Comparison of ENCODE assay signal across 12 mouse cellular contexts in the genomic region with DNA sequence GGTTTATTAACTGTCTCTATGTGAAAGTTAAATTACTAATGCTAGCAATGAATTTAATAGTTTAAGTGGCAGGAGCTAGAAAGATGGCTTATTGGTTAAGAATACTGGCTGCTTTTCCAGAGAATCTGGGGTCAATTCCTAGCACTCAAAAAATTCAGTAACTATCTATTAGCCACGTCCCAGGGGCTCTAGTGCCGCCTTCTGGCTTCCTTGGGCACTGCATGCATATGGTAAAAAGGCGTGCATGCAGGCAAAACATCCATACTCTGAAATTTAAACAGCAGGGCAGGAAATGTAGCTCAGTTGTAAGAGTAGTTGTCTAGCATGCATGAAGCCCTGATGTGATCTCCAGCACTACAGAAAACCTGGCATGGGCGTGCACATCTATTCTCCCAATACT. TPM values are rescaled to one million over a fixed set of nuclear protein-coding genes. Genes with fewer than 3 reads are reported as not detected.
DNase-seq lines count a peak whose midpoint lies in the region; ATAC-seq and TF ChIP-seq lines count a peak whose summit lies in the region.
"Had no signal": no experiment of that assay in that cellular context is flagged by ENCODE, and none has a peak within 500 bp of the region (broad histone marks: within the 10 kb centered on the region; RNA-seq: fewer than 3 reads in every experiment).

No protein-coding gene starts in this region.

- H3K27ac ChIP-seq in liver, embryonic 12.5 days = no peak overlapping the region
- no peak overlapping the region for H3K27ac ChIP-seq in MEL (ENCODE audit: control insufficient read depth, low read depth, low read length)
- H3K27ac ChIP-seq: embryonic facial prominence, embryonic 10.5 days had no signal

- DNase-seq in liver (peak; percentile 33), MEL (ENCODE audit: low read depth, low spot score) (peak; percentile 61)
- peak; percentile 45 for DNase-seq in CD4-positive helper T cell, adult 2 months (ENCODE audit: low read depth, low spot score)
- DNase-seq in urinary bladder, adult 18-20 months (ENCODE audit: low spot score in 2 of 2) = no peak
- DNase-seq in testis, postnatal 10 days (ENCODE audit: low spot score) = no peak
- DNase-seq: right cerebral cortex, adult 18-20 months had no signal

- no peak overlapping the region for H3K4me2 ChIP-seq in liver, embryonic 12.5 days

- H3K4me1 ChIP-seq in liver, embryonic 12.5 days = peaks cover 6% of the 10 kb centered on the region; the same call in 1 of the 2 replicates
- no peaks in the 10 kb centered on the region for H3K4me1 ChIP-seq in MEL (ENCODE audit: control insufficient read depth in 1 of 2, insufficient read depth in 2 of 2, low read length in 2 of 2)

- H3K4me3 ChIP-seq in liver, embryonic 12.5 days = no peak overlapping the region
- H3K4me3 ChIP-seq in MEL (ENCODE audit: control insufficient read depth in 1 of 2, insufficient read depth in 1 of 2, low read depth in 2 of 2, low read length in 2 of 2) = no peak overlapping the region
- H3K4me3 ChIP-seq: embryonic facial prominence, embryonic 10.5 days had no signal

- no peaks in the 10 kb centered on the region for H3K36me3 ChIP-seq in liver, embryonic 12.5 days
- H3K36me3 ChIP-seq in MEL (ENCODE audit: control insufficient read depth in 1 of 2, insufficient read depth in 2 of 2, low read length in 2 of 2) = no peaks in the 10 kb centered on the region
- H3K36me3 ChIP-seq: embryonic facial prominence, embryonic 10.5 days had no signal

- no peak for ATAC-seq in liver, embryonic 12.5 days
- 0 out of 2 replicates have a peak, but pooled peaks have one; percentile 49 for ATAC-seq in megakaryocyte, adult 5-6 weeks (ENCODE audit: poor library complexity, severe bottlenecking)
- ATAC-seq: forebrain, embryonic 16.5 days had no signal

- WGBS in liver, embryonic 12.5 days (ENCODE audit: insufficient replicate concordance) = 33% methylated on average over 4 of the region's 4 CpGs

- TF ChIP-seq CTCF in MEL (IDR thresholded peaks at IDR 0.05 in 2 of 3, conservative IDR thresholded peaks at IDR 0.05 in 1 of 3; ENCODE audit: control insufficient read depth in 1 of 3, insufficient read depth in 1 of 3, low read depth in 2 of 3, low read length in 3 of 3, poor library complexity in 1 of 3, severe bottlenecking in 1 of 3) = peak; percentile 81 to 90 (median 82)

- H3K27me3 ChIP-seq in liver, embryonic 12.5 days (replicated peaks) = peaks cover 43% of the 10 kb centered on the region
- peaks cover 0 to 8% of the 10 kb centered on the region in 2 experiments; a peak in 3 of 4 replicates for H3K27me3 ChIP-seq in MEL (ENCODE audit: control insufficient read depth in 1 of 2, insufficient read depth in 2 of 2, low read length in 2 of 2)

- H3K9ac ChIP-seq in liver, embryonic 12.5 days = no peak overlapping the region
- no peak overlapping the region for H3K9ac ChIP-seq in MEL (ENCODE audit: control insufficient read depth, low read depth, low read length, poor library complexity, severe bottlenecking)

- no peak for TF ChIP-seq POLR2A in MEL (IDR thresholded peaks at IDR 0.05; ENCODE audit: control insufficient read depth in 1 of 2, insufficient read depth in 1 of 2, low read depth in 1 of 2, low read length in 2 of 2, poor library complexity in 1 of 2)

- TF ChIP-seq EP300 in MEL (IDR thresholded peaks at IDR 0.05; ENCODE audit: low read depth in 1 of 2, low read length in 2 of 2) = no peak

- H3K79me2 ChIP-seq in MEL (ENCODE audit: control insufficient read depth, insufficient read depth, low read length, poor library complexity) = no peaks in the 10 kb centered on the region

- peaks cover 12% of the 10 kb centered on the region; the same call in 1 of the 2 replicates for H3K9me3 ChIP-seq in liver, embryonic 12.5 days (replicated peaks)
- H3K9me3 ChIP-seq in MEL (replicated peaks; ENCODE audit: insufficient read depth, low read length) = no peaks in the 10 kb centered on the region

- peak; percentile 83 for TF ChIP-seq RAD21 in MEL (IDR thresholded peaks at IDR 0.05; ENCODE audit: low read depth, low read length)

TF ChIP-seq in MEL, 35 proteins besides CTCF, POLR2A, EP300 and RAD21:
- TF ChIP-seq MYC (IDR thresholded peaks at IDR 0.05; ENCODE audit: low read depth, low read length) (no peak), ZC3H11A (IDR thresholded peaks at IDR 0.05; ENCODE audit: low read depth, low read length) (peak; percentile 70), SMC3 (IDR thresholded peaks at IDR 0.05; ENCODE audit: low read depth, low read length) (peak; percentile 88), SIN3A (IDR thresholded peaks at IDR 0.05; ENCODE audit: low read length) (no peak), JUND (IDR thresholded peaks at IDR 0.05; ENCODE audit: low read depth, low read length) (no peak), ETS1 (IDR thresholded peaks at IDR 0.05; ENCODE audit: low read depth, low read length) (no peak), ZNF384 (IDR thresholded peaks at IDR 0.05; ENCODE audit: low read depth, low read length) (0 out of 2 replicates have a peak, but pooled peaks have one; percentile 4), MEF2A (IDR thresholded peaks at IDR 0.05; ENCODE audit: extremely low read depth, insufficient replicate concordance, low read depth, low read length, poor library complexity, severe bottlenecking) (no peak), RCOR1 (IDR thresholded peaks at IDR 0.05; ENCODE audit: low read depth, low read length) (no peak)
TF ChIP-seq in MEL: peak in this region for 3.

RNA-seq across cellular contexts. Expression of gene Zfp541, which starts 1.9 kb away (rescaled TPM):
- polyA plus RNA-seq in liver, embryonic 12.5 days (2016; fragmentation: Nextera tagmentation; extraction: Ambion mirVana) = not detected in 2 replicates
- total RNA-seq in MEL (2012; rRNA removed) = not detected in 2 replicates
- under 1 TPM in 1 of 2 experiments, not detected in 1; 0.01 TPM for polyA plus RNA-seq in MEL (2012; ENCODE audit: insufficient read depth in 1 of 2, insufficient read length in 2 of 2, low read depth in 1 of 2, low replicate concordance in 2 of 2, missing spikeins in 1 of 2)
- 0.16 and 0.27 TPM in 2 replicates for total RNA-seq in megakaryocyte, adult 5-6 weeks (2015)
- total RNA-seq in megakaryocyte, adult 5-6 weeks (2017) = 0.53 TPM in 1 of 2 replicates, not detected in the other
- total RNA-seq: heart, adult 8-10 months had no signal
- polyA plus RNA-seq: liver, embryonic 16.5 days had no signal

RNA-seq across cellular contexts. Expression of gene Bicra, which starts 15.8 kb away (rescaled TPM):
- polyA plus RNA-seq in liver, embryonic 12.5 days (2016; fragmentation: Nextera tagmentation; extraction: Ambion mirVana) = 2.9 and 3.3 TPM in 2 replicates
- 0.81 and 1.5 TPM in 2 replicates for total RNA-seq in MEL (2012; rRNA removed)
- polyA plus RNA-seq in MEL (2012; ENCODE audit: insufficient read depth in 1 of 2, insufficient read length in 2 of 2, low read depth in 1 of 2, low replicate concordance in 2 of 2, missing spikeins in 1 of 2) = 10 to 100 TPM in 1 of 2 experiments, not detected in 1; 14.1 TPM
- total RNA-seq in megakaryocyte, adult 5-6 weeks (2015) = 19.5 and 28.6 TPM in 2 replicates
- 1.9 and 2.8 TPM in 2 replicates for total RNA-seq in megakaryocyte, adult 5-6 weeks (2017)

RNA-seq across cellular contexts. Expression of gene Napa, which starts 34.8 kb away (rescaled TPM):
- 163 and 165 TPM in 2 replicates for polyA plus RNA-seq in liver, embryonic 12.5 days (2016; fragmentation: Nextera tagmentation; extraction: Ambion mirVana)
- total RNA-seq in MEL (2012; rRNA removed) = 52.6 and 56.1 TPM in 2 replicates
- polyA plus RNA-seq in MEL (2012; ENCODE audit: insufficient read depth in 1 of 2, insufficient read length in 2 of 2, low read depth in 1 of 2, low replicate concordance in 2 of 2, missing spikeins in 1 of 2) = 100 to 1,000 TPM in 1 of 2 experiments, not detected in 1; 132 TPM
- 62.0 and 65.7 TPM in 2 replicates for total RNA-seq in megakaryocyte, adult 5-6 weeks (2015)
- total RNA-seq in megakaryocyte, adult 5-6 weeks (2017) = 39.8 and 39.9 TPM in 2 replicates

RNA-seq across cellular contexts. Expression of gene Kptn, which starts 56.2 kb away (rescaled TPM):
- polyA plus RNA-seq in liver, embryonic 12.5 days (2016; fragmentation: Nextera tagmentation; extraction: Ambion mirVana) = 13.4 and 15.0 TPM in 2 replicates
- 16.5 and 17.8 TPM in 2 replicates for total RNA-seq in MEL (2012; rRNA removed)
- 10 to 100 TPM in 1 of 2 experiments, not detected in 1; 19.6 TPM for polyA plus RNA-seq in MEL (2012; ENCODE audit: insufficient read depth in 1 of 2, insufficient read length in 2 of 2, low read depth in 1 of 2, low replicate concordance in 2 of 2, missing spikeins in 1 of 2)
- 8.9 and 9.9 TPM in 2 replicates for total RNA-seq in megakaryocyte, adult 5-6 weeks (2015)
- 9.7 and 18.9 TPM in 2 replicates for total RNA-seq in megakaryocyte, adult 5-6 weeks (2017)

Comparison
In these comparisons a context has a peak if more than half of its experiments do, and no peak if none do; other contexts are left out.
1. DNase-seq: peak in liver (single experiment), CD4-positive helper T cell, adult 2 months (single experiment) and MEL (single experiment); none in urinary bladder, adult 18-20 months (0 of 2) and testis, postnatal 10 days (single experiment).